Mouse (Mus musculus): ENCODE data around the gene Dynlrb1. TPM values are rescaled to one million over a fixed set of nuclear protein-coding genes. Genes with fewer than 3 reads are reported as not detected.

The Dynlrb1 gene
- polyA plus RNA-seq, 1 experiment from 2014 or later: 460 TPM

GRCm38 (mm10) chr2:155246231-155246630 is 9.9 kb downstream of the Dynlrb1 start:
- DNase-seq (ENCODE audit: low spot score): no peak
- Histone ChIP-seq H3K9ac (ENCODE audit: low read length) (no peak overlapping the region), H3K4me3 (ENCODE audit: low read depth, low read length) (no peak overlapping the region), H3K27me3 (ENCODE audit: control insufficient read depth, insufficient read depth, low read length) (no peaks in the 10 kb centered on the region), H3K27ac (ENCODE audit: low read depth, low read length) (no peak overlapping the region), H3K9me3 (ENCODE audit: control insufficient read depth, low read length) (no peaks in the 10 kb centered on the region), H3K36me3 (ENCODE audit: control insufficient read depth, insufficient read depth, low read length) (peaks cover 30% of the 10 kb centered on the region), H3K4me1 (replicated peaks; ENCODE audit: control insufficient read depth, insufficient read depth, low read length) (no peaks in the 10 kb centered on the region), H3K4me2 (ENCODE audit: low read depth, low read length, severe bottlenecking) (no peak overlapping the region)
- ATAC-seq (replicated peaks; ENCODE audit: low FRiP score): no peak
- WGBS: 96% methylated on average over 4 of the region's 4 CpGs

- Histone ChIP-seq H3K4me1 (replicated peaks; ENCODE audit: control insufficient read depth, insufficient read depth, low read length) (no peaks in the 10 kb centered on the region), H3K4me2 (ENCODE audit: low read depth, low read length, severe bottlenecking) (no peak overlapping the region), H3K36me3 (ENCODE audit: control insufficient read depth, insufficient read depth, low read length) (peaks cover 30% of the 10 kb centered on the region), H3K9me3 (ENCODE audit: control insufficient read depth, low read length) (no peaks in the 10 kb centered on the region), H3K9ac (ENCODE audit: low read length) (no peak overlapping the region), H3K4me3 (ENCODE audit: low read depth, low read length) (no peak overlapping the region), H3K27me3 (ENCODE audit: control insufficient read depth, insufficient read depth, low read length) (no peaks in the 10 kb centered on the region), H3K27ac (ENCODE audit: low read depth, low read length) (no peak overlapping the region)
- ATAC-seq (replicated peaks; ENCODE audit: low FRiP score): no peak
- WGBS: 93% methylated on average over 1 of the region's 1 CpGs
- no peak for DNase-seq (ENCODE audit: low spot score)
Observed at GRCm38 (mm10) chr2:155248206-155248605, 11.9 kb downstream of the Dynlrb1 start.

GRCm38 (mm10) chr2:155248718-155249117 is 12.4 kb downstream of the Dynlrb1 start:
- no peak overlapping the region for H3K27ac ChIP-seq (ENCODE audit: low read depth, low read length)
- H3K4me3 ChIP-seq (ENCODE audit: low read depth, low read length): no peak overlapping the region
- 91% methylated on average over 2 of the region's 2 CpGs for WGBS
- H3K36me3 ChIP-seq (ENCODE audit: control insufficient read depth, insufficient read depth, low read length): peaks cover 28% of the 10 kb centered on the region
- DNase-seq (ENCODE audit: low spot score) (no peak), ATAC-seq (replicated peaks; ENCODE audit: low FRiP score) (no peak)
- no peaks in the 10 kb centered on the region for H3K9me3 ChIP-seq (ENCODE audit: control insufficient read depth, low read length)
- H3K4me1 ChIP-seq (replicated peaks; ENCODE audit: control insufficient read depth, insufficient read depth, low read length): no peaks in the 10 kb centered on the region
- no peak overlapping the region for H3K4me2 ChIP-seq (ENCODE audit: low read depth, low read length, severe bottlenecking)
- H3K9ac ChIP-seq (ENCODE audit: low read length): no peak overlapping the region
- H3K27me3 ChIP-seq (ENCODE audit: control insufficient read depth, insufficient read depth, low read length): no peaks in the 10 kb centered on the region

GRCm38 (mm10) chr2:155249588-155249987 is 13.3 kb downstream of the Dynlrb1 start:
- peaks cover 22% of the 10 kb centered on the region for H3K36me3 ChIP-seq (ENCODE audit: control insufficient read depth, insufficient read depth, low read length)
- no peaks in the 10 kb centered on the region for H3K4me1 ChIP-seq (replicated peaks; ENCODE audit: control insufficient read depth, insufficient read depth, low read length)
- H3K27ac ChIP-seq (ENCODE audit: low read depth, low read length): no peak overlapping the region
- WGBS: 93% methylated on average over 5 of the region's 5 CpGs
- no peaks in the 10 kb centered on the region for H3K9me3 ChIP-seq (ENCODE audit: control insufficient read depth, low read length)
- DNase-seq (ENCODE audit: low spot score) (no peak), ATAC-seq (replicated peaks; ENCODE audit: low FRiP score) (no peak)
- no peak overlapping the region for H3K9ac ChIP-seq (ENCODE audit: low read length)
- H3K4me3 ChIP-seq (ENCODE audit: low read depth, low read length): no peak overlapping the region
- no peaks in the 10 kb centered on the region for H3K27me3 ChIP-seq (ENCODE audit: control insufficient read depth, insufficient read depth, low read length)
- no peak overlapping the region for H3K4me2 ChIP-seq (ENCODE audit: low read depth, low read length, severe bottlenecking)

- no peaks in the 10 kb centered on the region for H3K27me3 ChIP-seq (ENCODE audit: control insufficient read depth, insufficient read depth, low read length)
- ATAC-seq (replicated peaks; ENCODE audit: low FRiP score) (no peak), DNase-seq (ENCODE audit: low spot score) (no peak)
- no peaks in the 10 kb centered on the region for H3K9me3 ChIP-seq (ENCODE audit: control insufficient read depth, low read length)
- no peak overlapping the region for H3K4me2 ChIP-seq (ENCODE audit: low read depth, low read length, severe bottlenecking)
- no peak overlapping the region for H3K27ac ChIP-seq (ENCODE audit: low read depth, low read length)
- no peak overlapping the region for H3K9ac ChIP-seq (ENCODE audit: low read length)
- no peak overlapping the region for H3K4me3 ChIP-seq (ENCODE audit: low read depth, low read length)
- 93% methylated on average over 6 of the region's 6 CpGs for WGBS
- no peaks in the 10 kb centered on the region for H3K36me3 ChIP-seq (ENCODE audit: control insufficient read depth, insufficient read depth, low read length)
- H3K4me1 ChIP-seq (replicated peaks; ENCODE audit: control insufficient read depth, insufficient read depth, low read length): no peaks in the 10 kb centered on the region
Observed at GRCm38 (mm10) chr2:155265526-155265925, 29.2 kb downstream of the Dynlrb1 start.

GRCm38 (mm10) chr2:155266896-155267295 is 30.6 kb downstream of the Dynlrb1 start:
- ATAC-seq (replicated peaks; ENCODE audit: low FRiP score): no peak
- H3K36me3 ChIP-seq (ENCODE audit: control insufficient read depth, insufficient read depth, low read length): no peaks in the 10 kb centered on the region
- no peaks in the 10 kb centered on the region for H3K4me1 ChIP-seq (replicated peaks; ENCODE audit: control insufficient read depth, insufficient read depth, low read length)
- H3K9me3 ChIP-seq (ENCODE audit: control insufficient read depth, low read length): no peaks in the 10 kb centered on the region
- no peak overlapping the region for H3K9ac ChIP-seq (ENCODE audit: low read length)
- H3K27me3 ChIP-seq (ENCODE audit: control insufficient read depth, insufficient read depth, low read length): no peaks in the 10 kb centered on the region
- no peak overlapping the region for H3K4me2 ChIP-seq (ENCODE audit: low read depth, low read length, severe bottlenecking)
- no peak overlapping the region for H3K4me3 ChIP-seq (ENCODE audit: low read depth, low read length)
- H3K27ac ChIP-seq (ENCODE audit: low read depth, low read length): no peak overlapping the region
- 81% methylated on average over 5 of the region's 5 CpGs for WGBS
- DNase-seq (ENCODE audit: low spot score): no peak

GRCm38 (mm10) chr2:155271957-155272356 is 35.6 kb downstream of the Dynlrb1 start:
- H3K27me3 ChIP-seq (ENCODE audit: control insufficient read depth, insufficient read depth, low read length): no peaks in the 10 kb centered on the region
- no peak overlapping the region for H3K27ac ChIP-seq (ENCODE audit: low read depth, low read length)
- H3K9me3 ChIP-seq (ENCODE audit: control insufficient read depth, low read length): no peaks in the 10 kb centered on the region
- no peak overlapping the region for H3K4me3 ChIP-seq (ENCODE audit: low read depth, low read length)
- WGBS: 83% methylated on average over 6 of the region's 6 CpGs
- DNase-seq (ENCODE audit: low spot score) (no peak), ATAC-seq (replicated peaks; ENCODE audit: low FRiP score) (no peak)
- no peaks in the 10 kb centered on the region for H3K4me1 ChIP-seq (replicated peaks; ENCODE audit: control insufficient read depth, insufficient read depth, low read length)
- H3K36me3 ChIP-seq (ENCODE audit: control insufficient read depth, insufficient read depth, low read length): no peaks in the 10 kb centered on the region
- no peak overlapping the region for H3K9ac ChIP-seq (ENCODE audit: low read length)
- no peak overlapping the region for H3K4me2 ChIP-seq (ENCODE audit: low read depth, low read length, severe bottlenecking)

GRCm38 (mm10) chr2:155272396-155273170 is 36.2 kb downstream of the Dynlrb1 start:
- Histone ChIP-seq H3K36me3 (ENCODE audit: control insufficient read depth, insufficient read depth, low read length) (no peaks in the 10 kb centered on the region), H3K9me3 (ENCODE audit: control insufficient read depth, low read length) (no peaks in the 10 kb centered on the region), H3K9ac (ENCODE audit: low read length) (no peak overlapping the region), H3K27ac (ENCODE audit: low read depth, low read length) (no peak overlapping the region), H3K4me1 (replicated peaks; ENCODE audit: control insufficient read depth, insufficient read depth, low read length) (0 out of 2 replicates have a peak, but pooled peaks cover 6% of the 10 kb centered on the region), H3K4me3 (ENCODE audit: low read depth, low read length) (no peak overlapping the region), H3K27me3 (ENCODE audit: control insufficient read depth, insufficient read depth, low read length) (no peaks in the 10 kb centered on the region), H3K4me2 (ENCODE audit: low read depth, low read length, severe bottlenecking) (no peak overlapping the region)
- 79% methylated on average over 10 of the region's 10 CpGs for WGBS
- ATAC-seq (replicated peaks; ENCODE audit: low FRiP score): no peak
- DNase-seq (ENCODE audit: low spot score): no peak

- WGBS: 90% methylated on average over 8 of the region's 8 CpGs
- ATAC-seq (replicated peaks; ENCODE audit: low FRiP score) (no peak), DNase-seq (ENCODE audit: low spot score) (no peak)
- H3K9me3 ChIP-seq (ENCODE audit: control insufficient read depth, low read length): no peaks in the 10 kb centered on the region
- H3K9ac ChIP-seq (ENCODE audit: low read length): no peak overlapping the region
- H3K27me3 ChIP-seq (ENCODE audit: control insufficient read depth, insufficient read depth, low read length): no peaks in the 10 kb centered on the region
- no peaks in the 10 kb centered on the region; the same call in 1 of the 2 replicates for H3K36me3 ChIP-seq (ENCODE audit: control insufficient read depth, insufficient read depth, low read length)
- H3K4me3 ChIP-seq (ENCODE audit: low read depth, low read length): no peak overlapping the region
- H3K4me1 ChIP-seq (replicated peaks; ENCODE audit: control insufficient read depth, insufficient read depth, low read length): 0 out of 2 replicates have a peak, but pooled peaks cover 7% of the 10 kb centered on the region
- H3K27ac ChIP-seq (ENCODE audit: low read depth, low read length): no peak overlapping the region
- no peak overlapping the region for H3K4me2 ChIP-seq (ENCODE audit: low read depth, low read length, severe bottlenecking)
Observed at GRCm38 (mm10) chr2:155273603-155274002, 37.3 kb downstream of the Dynlrb1 start.

All from forebrain, embryonic 11.5 days (tissue).